Mouse (Mus musculus): ENCODE measurements at regions not wholly inside any gene's neighbourhood (a gene's known extent, or its start where the extent isn't known, plus 50 kb on each side); places are given as distances from the start of the nearest gene placed in this dataset.

GRCm38 (mm10) chr3:66825761-66826160 is 155.4 kb upstream of the Rsrc1 start:
- Histone ChIP-seq H3K9me3 (no peaks in the 10 kb centered on the region), H3K9ac (replicated peaks) (no peak overlapping the region), H3K27me3 (no peaks in the 10 kb centered on the region), H3K4me1 (no peaks in the 10 kb centered on the region), H3K27ac (replicated peaks) (no peak overlapping the region), H3K4me2 (replicated peaks) (no peak overlapping the region), H3K4me3 (no peak overlapping the region), H3K36me3 (no peaks in the 10 kb centered on the region)
- WGBS, result 86% methylated on average over 3 of the region's 3 CpGs
- ATAC-seq (ENCODE audit: low FRiP score, low read depth), result no peak
